In the genomic region with DNA sequence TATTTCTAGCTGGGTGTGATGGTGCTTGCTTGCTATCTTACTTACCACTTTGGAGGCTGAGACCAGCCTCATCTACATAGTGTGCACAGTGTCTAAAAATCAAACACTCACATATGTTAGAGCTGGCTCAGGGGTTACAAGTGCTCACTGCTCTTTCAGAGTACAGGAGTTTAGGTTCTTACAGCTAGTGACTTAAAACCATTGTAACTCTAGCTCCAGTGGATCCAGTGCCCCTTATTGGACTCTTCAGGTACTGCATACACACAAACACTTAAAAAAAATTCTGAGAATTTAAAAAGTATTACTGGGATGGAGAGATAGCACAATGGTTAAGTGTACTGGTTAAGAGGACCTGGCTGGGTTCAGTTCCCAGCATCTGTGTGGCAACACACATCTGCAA, we compare ENCODE assay signal across 12 mouse cellular contexts. TPM values are rescaled to one million over a fixed set of nuclear protein-coding genes. Genes with fewer than 3 reads are reported as not detected.
DNase-seq lines count a peak whose midpoint lies in the region; ATAC-seq and TF ChIP-seq lines count a peak whose summit lies in the region.
"Had no signal": no experiment of that assay in that cellular context is flagged by ENCODE, and none has a peak within 500 bp of the region (broad histone marks: within the 10 kb centered on the region; RNA-seq: fewer than 3 reads in every experiment).

No protein-coding gene starts in this region.

- DNase-seq in CD4-positive, CD25-positive, alpha-beta regulatory T cell, adult 2 months (ENCODE audit: low read depth, low spot score), result peak; percentile 18
- DNase-seq in kidney, postnatal 0 days (ENCODE audit: low spot score), result peak; percentile 50
- DNase-seq in kidney, adult 18-20 months, result no peak
- DNase-seq in A20 (ENCODE audit: low read depth, low spot score), result peak; percentile 57
- peak; percentile 7 for DNase-seq in c-Kit-positive CD71-positive TER-119-negative erythroid progenitor cells, embryonic 14.5 days (ENCODE audit: low read depth)
- no peak for DNase-seq in cerebellum, adult 11-12 months
- no peak for DNase-seq in hindbrain, embryonic 11.5 days (ENCODE audit: low spot score)
- DNase-seq: cerebellum, adult 8-10 months; heart, adult 18-20 months had no signal

- H3K27ac ChIP-seq in kidney, postnatal 0 days, result no peak overlapping the region
- H3K27ac ChIP-seq in hindbrain, embryonic 11.5 days (ENCODE audit: low read depth, low read length), result no peak overlapping the region
- H3K27ac ChIP-seq: hindbrain, embryonic 13.5 days; limb, embryonic 15.5 days had no signal

- TF ChIP-seq CTCF in kidney, postnatal 0 days (IDR thresholded peaks at IDR 0.05; ENCODE audit: low read depth), result peak; percentile 64

- no peak overlapping the region for H3K9ac ChIP-seq in kidney, postnatal 0 days (ENCODE audit: low read depth, low read length)
- H3K9ac ChIP-seq in hindbrain, embryonic 11.5 days (ENCODE audit: low read depth, low read length), result no peak overlapping the region
- H3K9ac ChIP-seq: hindbrain, embryonic 13.5 days; limb, embryonic 15.5 days had no signal

- H3K4me1 ChIP-seq in kidney, postnatal 0 days (replicated peaks; ENCODE audit: insufficient read depth, low read length), result 0 out of 2 replicates have a peak, but pooled peaks cover 4% of the 10 kb centered on the region
- no peaks in the 10 kb centered on the region for H3K4me1 ChIP-seq in hindbrain, embryonic 11.5 days (replicated peaks; ENCODE audit: control insufficient read depth, insufficient read depth, low read length)

- no peaks in the 10 kb centered on the region for H3K27me3 ChIP-seq in kidney, postnatal 0 days (ENCODE audit: insufficient read depth, low read length)
- no peaks in the 10 kb centered on the region for H3K27me3 ChIP-seq in hindbrain, embryonic 11.5 days (ENCODE audit: control insufficient read depth, insufficient read depth, low read length)
- H3K27me3 ChIP-seq: hindbrain, embryonic 13.5 days; limb, embryonic 15.5 days had no signal

- H3K9me3 ChIP-seq in kidney, postnatal 0 days (replicated peaks; ENCODE audit: low read length), result no peaks in the 10 kb centered on the region
- H3K9me3 ChIP-seq in hindbrain, embryonic 11.5 days (ENCODE audit: control insufficient read depth, low read length), result no peaks in the 10 kb centered on the region
- H3K9me3 ChIP-seq: hindbrain, embryonic 13.5 days; limb, embryonic 15.5 days had no signal

- no peak overlapping the region for H3K4me3 ChIP-seq in kidney, postnatal 0 days (replicated peaks; ENCODE audit: low read depth, low read length)
- no peak overlapping the region for H3K4me3 ChIP-seq in hindbrain, embryonic 11.5 days (ENCODE audit: low read depth, low read length)
- H3K4me3 ChIP-seq: hindbrain, embryonic 13.5 days; limb, embryonic 15.5 days had no signal

- H3K36me3 ChIP-seq in kidney, postnatal 0 days (ENCODE audit: insufficient read depth, low read length), result no peaks in the 10 kb centered on the region
- no peaks in the 10 kb centered on the region for H3K36me3 ChIP-seq in hindbrain, embryonic 11.5 days (ENCODE audit: control insufficient read depth, insufficient read depth, low read length)
- H3K36me3 ChIP-seq: hindbrain, embryonic 13.5 days; limb, embryonic 15.5 days had no signal

- no peak for ATAC-seq in CD4-positive, CD25-positive, alpha-beta regulatory T cell, adult 4 months
- no peak for ATAC-seq in kidney, postnatal 0 days (replicated peaks; ENCODE audit: low FRiP score, low read depth)
- no peak for ATAC-seq in hindbrain, embryonic 11.5 days (ENCODE audit: low FRiP score)

- no peak overlapping the region for H3K4me2 ChIP-seq in kidney, postnatal 0 days (ENCODE audit: low read length)
- H3K4me2 ChIP-seq in hindbrain, embryonic 11.5 days (replicated peaks; ENCODE audit: low read depth, low read length), result no peak overlapping the region
- H3K4me2 ChIP-seq: hindbrain, embryonic 13.5 days; limb, embryonic 15.5 days had no signal

RNA-seq across cellular contexts. Expression of a gene that starts 26.0 kb away (rescaled TPM):
- polyA plus RNA-seq in CD4-positive, CD25-positive, alpha-beta regulatory T cell, adult 4 months (2017; shearing (Covaris generic)), result 10 to 100 TPM; 21.6 to 30.4 TPM
- polyA plus RNA-seq in kidney, postnatal 0 days (2015; fragmentation: Nextera tagmentation; extraction: Ambion mirVana), result 19.3 and 22.5 TPM in 2 replicates
- 21.9 and 26.1 TPM in 2 replicates for polyA plus RNA-seq in hindbrain, embryonic 11.5 days (2014; fragmentation: Nextera tagmentation; extraction: Ambion mirVana)

RNA-seq across cellular contexts. Expression of a gene that starts 26.1 kb away (rescaled TPM):
- polyA plus RNA-seq in CD4-positive, CD25-positive, alpha-beta regulatory T cell, adult 4 months (2017; shearing (Covaris generic)), result 100 to 1,000 TPM; 123 to 132 TPM
- 1,314 and 1,400 TPM in 2 replicates for polyA plus RNA-seq in kidney, postnatal 0 days (2015; fragmentation: Nextera tagmentation; extraction: Ambion mirVana)
- polyA plus RNA-seq in hindbrain, embryonic 11.5 days (2014; fragmentation: Nextera tagmentation; extraction: Ambion mirVana), result 642 and 669 TPM in 2 replicates

Comparison
In these comparisons a context has a peak if more than half of its experiments do, and no peak if none do; other contexts are left out.
1. DNase-seq: peak in CD4-positive, CD25-positive, alpha-beta regulatory T cell, adult 2 months (single experiment), kidney, postnatal 0 days (single experiment), A20 (single experiment) and c-Kit-positive CD71-positive TER-119-negative erythroid progenitor cells, embryonic 14.5 days (single experiment); none in kidney, adult 18-20 months (single experiment), cerebellum, adult 11-12 months (single experiment) and hindbrain, embryonic 11.5 days (single experiment).